Mouse (Mus musculus) ES-E14 (cell line): ENCODE measurements around the gene Btbd19.

ENCODE experiments used
- HCFC1 ChIP-seq: IDR thresholded peaks from 2 replicates; pipeline ENCODE4 v1.6.1; 2012; ENCODE audit warnings: low read length, inconsistent platforms, borderline replicate concordance; ENCODE audit not compliant: insufficient read depth
- ZNF384 ChIP-seq: IDR thresholded peaks from 2 replicates; pipeline ENCODE4 v1.6.1; 2012; ENCODE audit warnings: low read depth, low read length, inconsistent platforms

DNA sequence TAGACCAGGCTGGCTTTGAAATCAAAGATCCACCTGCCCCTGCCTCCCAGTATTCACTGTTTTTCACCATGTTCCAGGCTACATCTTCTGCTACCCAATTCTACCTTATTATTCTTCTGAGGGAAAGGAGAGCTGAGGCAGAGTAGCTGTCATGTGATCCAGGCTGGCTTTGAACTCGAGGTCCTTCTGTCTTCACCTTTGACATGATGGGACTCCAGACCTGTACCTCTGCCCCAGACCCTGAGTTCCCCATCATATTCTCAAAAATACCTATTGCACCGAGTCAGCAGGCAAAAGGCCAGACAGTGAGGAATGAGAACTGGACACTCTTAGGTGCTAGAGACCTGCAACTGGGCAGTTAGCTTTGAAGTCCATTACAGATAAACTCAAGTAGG is 9.1 kb upstream of the Btbd19 start:
- no peak for TF ChIP-seq ZNF384
- TF ChIP-seq HCFC1: no peak
